Mouse (Mus musculus) kidney, postnatal 0 days (tissue): Measurements from ENCODE around the gene Ptpn11. TPM values are rescaled to one million over a fixed set of nuclear protein-coding genes. Genes with fewer than 3 reads are reported as not detected.

Experiments used
- ATAC-seq: fragments of 200-750 bp; cut with Nextera tagmentation; replicated peaks from 2 replicates; pipeline ENCODE4 v1.8.0; 2017; ENCODE audit warnings: low read depth, moderate number of reproducible peaks, moderate TSS enrichment, moderate library complexity; ENCODE audit not compliant: low FRiP score
- DNase-seq: peaks from one replicate; pipeline ENCODE4 v3.0.0-alpha.2; 2016; ENCODE audit warnings: low spot score
- H3K27ac ChIP-seq: fragments of 300-500 bp; sonication (generic); 2 replicates; pipeline ENCODE4 v1.5.1; 2014; ENCODE audit warnings: mild to moderate bottlenecking
- H3K27me3 ChIP-seq: fragments of 300-500 bp; sonication (generic); 2 replicates; pipeline ENCODE4 v1.6.1; 2014; ENCODE audit warnings: low read length, mixed read lengths; ENCODE audit not compliant: insufficient read depth
- H3K36me3 ChIP-seq: fragments of 300-500 bp; sonication (generic); 2 replicates; pipeline ENCODE4 v1.6.1; 2014; ENCODE audit warnings: low read length, mixed read lengths; ENCODE audit not compliant: insufficient read depth
- H3K4me1 ChIP-seq: fragments of 300-500 bp; sonication (generic); replicated peaks from 2 replicates; pipeline ENCODE4 v1.6.1; 2014; ENCODE audit warnings: antibody characterized with exemption, low read length, mixed read lengths; ENCODE audit not compliant: insufficient read depth
- H3K4me2 ChIP-seq: fragments of 300-500 bp; sonication (generic); 2 replicates; pipeline ENCODE4 v1.6.1; 2014; ENCODE audit warnings: mild to moderate bottlenecking, low read length, moderate library complexity, mixed read lengths
- H3K4me3 ChIP-seq: fragments of 300-500 bp; sonication (generic); replicated peaks from 2 replicates; pipeline ENCODE4 v1.5.1; 2014; ENCODE audit warnings: low read depth, low read length
- H3K9ac ChIP-seq: fragments of 300-500 bp; sonication (generic); 2 replicates; pipeline ENCODE4 v1.6.1; 2014; ENCODE audit warnings: low read depth, low read length
- H3K9me3 ChIP-seq: fragments of 300-500 bp; sonication (generic); replicated peaks from 2 replicates; pipeline ENCODE4 v1.6.1; 2016; ENCODE audit warnings: low read length, inconsistent platforms, mixed read lengths
- CTCF ChIP-seq: IDR thresholded peaks from 2 replicates; pipeline ENCODE4 v1.5.1; 2016; ENCODE audit warnings: antibody characterized with exemption, low read depth, mild to moderate bottlenecking, moderate library complexity
- WGBS: fragments of 180-500 bp; shearing (Covaris S2); extraction: QIAGEN DNeasy Blood & Tissue Kit; methylation state at CpG from one replicate; pipeline ENCODE4 v1.1.7; 2014; 5-methylcytosine and 5-hydroxymethylcytosine counted together
- polyA plus RNA-seq: library from polyadenylated mRNA; unstranded; fragments of >200 nt; fragmentation: Nextera tagmentation; extraction: Ambion mirVana; gene quantifications from 2 replicates; pipeline ENCODE4 v1.2.1, GENCODE M21; 2015

Gene Ptpn11
- polyA plus RNA-seq, 1 experiment from 2014 or later: 20.0 TPM

- DNase-seq (no peak), ATAC-seq (no peak)
- no peaks in the 10 kb centered on the region for H3K4me1 ChIP-seq
- no peak for TF ChIP-seq CTCF
- no peaks in the 10 kb centered on the region for H3K9me3 ChIP-seq
- 88% methylated on average over 5 of the region's 5 CpGs for WGBS
- H3K36me3 ChIP-seq: no peaks in the 10 kb centered on the region
- H3K9ac ChIP-seq: no peak overlapping the region
- no peak overlapping the region for H3K4me2 ChIP-seq
- H3K27ac ChIP-seq: no peak overlapping the region
- no peaks in the 10 kb centered on the region for H3K27me3 ChIP-seq
- no peak overlapping the region for H3K4me3 ChIP-seq
These were observed 94.5 kb downstream of the Ptpn11 start for GRCm38 (mm10) chr5:121096744-121097143.

- H3K9ac ChIP-seq: no peak overlapping the region
- WGBS: 41% methylated on average over 3 of the region's 3 CpGs
- H3K4me1 ChIP-seq: no peaks in the 10 kb centered on the region
- no peak overlapping the region for H3K4me2 ChIP-seq
- no peak overlapping the region for H3K27ac ChIP-seq
- H3K36me3 ChIP-seq: no peaks in the 10 kb centered on the region
- DNase-seq (no peak), ATAC-seq (no peak)
- no peaks in the 10 kb centered on the region for H3K9me3 ChIP-seq
- no peaks in the 10 kb centered on the region for H3K27me3 ChIP-seq
- no peak overlapping the region for H3K4me3 ChIP-seq
- TF ChIP-seq CTCF: no peak
These were observed 97.9 kb downstream of the Ptpn11 start for GRCm38 (mm10) chr5:121093281-121093680.

DNA sequence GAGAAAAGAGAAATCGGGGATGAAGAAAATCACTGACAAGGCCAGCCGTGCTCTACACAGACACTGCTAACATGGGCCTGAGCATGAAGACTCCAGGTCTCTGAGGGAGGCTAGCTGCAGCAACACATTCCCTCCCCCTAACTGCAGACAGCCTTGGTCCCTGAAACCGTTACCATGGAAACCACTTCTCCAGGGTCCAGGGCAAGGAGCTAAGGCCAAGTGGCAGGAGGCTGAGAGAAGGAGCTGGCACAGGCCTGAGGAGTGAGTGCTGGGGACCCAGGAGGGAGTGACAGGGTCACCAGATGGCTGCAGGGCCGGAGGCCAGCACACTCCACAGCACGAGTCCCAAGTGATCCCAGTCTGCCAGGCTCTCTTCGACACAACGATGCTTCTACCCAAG, 101.5 kb downstream of the Ptpn11 start:
- Histone ChIP-seq H3K4me3 (no peak overlapping the region), H3K4me1 (no peaks in the 10 kb centered on the region), H3K27ac (no peak overlapping the region), H3K9me3 (no peaks in the 10 kb centered on the region), H3K9ac (no peak overlapping the region), H3K4me2 (no peak overlapping the region), H3K27me3 (no peaks in the 10 kb centered on the region), H3K36me3 (no peaks in the 10 kb centered on the region)
- no peak for ATAC-seq
- no peak for TF ChIP-seq CTCF
- 71% methylated on average over 7 of the region's 7 CpGs for WGBS
- no peak for DNase-seq

DNA sequence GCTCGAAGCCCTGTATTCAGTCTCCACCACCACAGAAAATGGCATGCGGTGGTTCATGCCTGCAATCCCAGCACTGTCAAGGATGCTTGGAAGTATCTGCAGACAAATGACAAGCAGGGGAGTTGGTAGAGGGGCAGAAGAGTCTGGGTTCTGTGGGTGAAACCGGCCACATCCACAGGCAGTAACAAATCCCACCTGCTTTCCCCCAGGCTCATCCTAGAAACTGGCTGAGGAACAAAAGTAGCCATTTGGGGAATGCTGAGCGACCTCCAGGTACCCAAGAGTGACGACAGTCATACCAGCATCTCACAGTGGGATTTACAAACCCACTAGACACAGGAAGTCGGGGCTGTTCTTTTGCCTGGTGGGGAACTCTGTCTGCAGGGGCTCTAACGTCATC, 103.5 kb downstream of the Ptpn11 start:
- TF ChIP-seq CTCF: no peak
- ATAC-seq (no peak), DNase-seq (no peak)
- Histone ChIP-seq H3K4me2 (no peak overlapping the region), H3K4me3 (no peak overlapping the region), H3K27ac (no peak overlapping the region), H3K4me1 (no peaks in the 10 kb centered on the region), H3K9ac (no peak overlapping the region), H3K9me3 (no peaks in the 10 kb centered on the region), H3K36me3 (no peaks in the 10 kb centered on the region), H3K27me3 (no peaks in the 10 kb centered on the region)
- WGBS: 58% methylated on average over 7 of the region's 7 CpGs

DNA sequence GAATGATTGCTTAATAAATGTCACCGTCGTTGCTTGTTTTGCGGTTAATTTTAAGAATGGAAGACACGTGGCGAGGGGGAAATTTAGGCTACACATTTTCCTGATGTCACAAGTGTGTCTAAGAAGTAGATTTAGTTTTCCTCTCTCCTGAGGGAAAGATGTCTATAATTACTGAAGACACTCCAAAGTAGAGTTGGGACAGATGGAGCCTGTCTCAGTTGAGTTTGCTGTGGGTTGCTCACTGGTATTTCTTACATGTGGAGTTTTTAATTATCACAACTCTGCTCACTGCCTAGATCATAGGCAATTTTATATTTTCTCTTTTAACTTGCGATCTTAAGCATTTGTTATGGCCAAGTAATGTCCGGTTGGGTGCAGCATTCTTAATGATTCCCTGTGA, 108.6 kb downstream of the Ptpn11 start:
- H3K27me3 ChIP-seq: no peaks in the 10 kb centered on the region
- H3K4me2 ChIP-seq: no peak overlapping the region
- no peaks in the 10 kb centered on the region for H3K36me3 ChIP-seq
- no peak for TF ChIP-seq CTCF
- DNase-seq: no peak
- H3K27ac ChIP-seq: no peak overlapping the region
- H3K4me3 ChIP-seq: no peak overlapping the region
- H3K9ac ChIP-seq: no peak overlapping the region
- H3K9me3 ChIP-seq: no peaks in the 10 kb centered on the region
- ATAC-seq: no peak
- no peaks in the 10 kb centered on the region for H3K4me1 ChIP-seq
- 95% methylated on average over 7 of the region's 7 CpGs for WGBS

GRCm38 (mm10) chr5:121081754-121082153, 109.4 kb downstream of the Ptpn11 start:
- no peak for DNase-seq
- H3K4me1 ChIP-seq: no peaks in the 10 kb centered on the region
- 76% methylated on average over 5 of the region's 5 CpGs for WGBS
- H3K4me2 ChIP-seq: no peak overlapping the region
- H3K4me3 ChIP-seq: no peak overlapping the region
- H3K9ac ChIP-seq: no peak overlapping the region
- H3K9me3 ChIP-seq: no peaks in the 10 kb centered on the region
- no peak overlapping the region for H3K27ac ChIP-seq
- H3K36me3 ChIP-seq: no peaks in the 10 kb centered on the region
- TF ChIP-seq CTCF: no peak
- no peak for ATAC-seq
- H3K27me3 ChIP-seq: no peaks in the 10 kb centered on the region

Other genes with a start within 250 kb of the Ptpn11 start
- gene Rph3a, start 181.3 kb downstream of the Ptpn11 start, polyA plus RNA-seq: 0.22 and 0.28 TPM in 2 replicates
- 655 and 681 TPM in 2 replicates for gene Rpl6, start 13.1 kb upstream of the Ptpn11 start, polyA plus RNA-seq
- 2.0 and 2.9 TPM in 2 replicates for gene Hectd4, start 28.8 kb upstream of the Ptpn11 start, polyA plus RNA-seq
- 47.3 and 54.6 TPM in 2 replicates for gene Trafd1, start 194.2 kb upstream of the Ptpn11 start, polyA plus RNA-seq
- gene Naa25, start 206.5 kb upstream of the Ptpn11 start, polyA plus RNA-seq: 24.4 and 29.6 TPM in 2 replicates